Mouse (Mus musculus) hindbrain, postnatal 0 days (tissue): ENCODE data around the gene Ccnyl1. TPM values are rescaled to one million over a fixed set of nuclear protein-coding genes. Genes with fewer than 3 reads are reported as not detected.

ENCODE experiments used
- ATAC-seq: fragments of 200-750 bp; cut with Nextera tagmentation; 2 replicates; pipeline ENCODE4 v1.8.0; 2017; ENCODE audit warnings: mild to moderate bottlenecking, moderate TSS enrichment, moderate library complexity
- DNase-seq: peaks from one replicate; pipeline ENCODE4 v3.0.0-alpha.2; 2015; ENCODE audit warnings: low spot score
- H3K27ac ChIP-seq: fragments of 300-500 bp; sonication (generic); 2 replicates; pipeline ENCODE4 v1.5.1; 2014; ENCODE audit warnings: mild to moderate bottlenecking
- H3K27me3 ChIP-seq: fragments of 300-500 bp; sonication (generic); 2 replicates; pipeline ENCODE4 v1.6.1; 2014; ENCODE audit warnings: low read length, mixed read lengths; ENCODE audit not compliant: insufficient read depth
- H3K36me3 ChIP-seq: fragments of 300-500 bp; sonication (generic); 2 replicates; pipeline ENCODE4 v1.6.1; 2014; ENCODE audit warnings: low read length, mixed read lengths; ENCODE audit not compliant: insufficient read depth
- H3K4me1 ChIP-seq: fragments of 300-500 bp; sonication (generic); 2 replicates; pipeline ENCODE4 v1.6.1; 2014; ENCODE audit warnings: antibody characterized with exemption, low read length, mixed read lengths; ENCODE audit not compliant: insufficient read depth
- H3K4me2 ChIP-seq: fragments of 300-500 bp; sonication (generic); 2 replicates; pipeline ENCODE4 v1.6.1; 2014; ENCODE audit warnings: low read depth, mild to moderate bottlenecking, low read length, moderate library complexity, mixed read lengths
- H3K4me3 ChIP-seq: fragments of 300-500 bp; sonication (generic); 2 replicates; pipeline ENCODE4 v1.5.1; 2014; ENCODE audit warnings: low read length
- H3K9ac ChIP-seq: fragments of 300-500 bp; sonication (generic); replicated peaks from 2 replicates; pipeline ENCODE4 v1.6.1; 2014; ENCODE audit warnings: mild to moderate bottlenecking, low read length, moderate library complexity, mixed read lengths
- H3K9me3 ChIP-seq: fragments of 300-500 bp; sonication (generic); 2 replicates; pipeline ENCODE4 v1.6.1; 2016; ENCODE audit warnings: low read length, mixed read lengths
- CTCF ChIP-seq: IDR thresholded peaks from 2 replicates; pipeline ENCODE4 v1.5.1; 2016; ENCODE audit warnings: antibody characterized with exemption, control low read depth, low read depth
- WGBS: fragments of 180-500 bp; shearing (Covaris S2); extraction: QIAGEN DNeasy Blood & Tissue Kit; methylation state at CpG from one replicate; pipeline ENCODE4 v1.1.7; 2014; 5-methylcytosine and 5-hydroxymethylcytosine counted together
- polyA plus RNA-seq: library from polyadenylated mRNA; unstranded; fragments of >200 nt; fragmentation: Nextera tagmentation; extraction: Ambion mirVana; gene quantifications from 2 replicates; pipeline ENCODE4 v1.2.1, GENCODE M21; 2015
- total RNA-seq: library from RNA; depleted of rRNA; stranded (reverse); fragments of >200 nt; gene quantifications from 2 replicates; pipeline ENCODE4 v1.2.3, GENCODE M21; 2014

The Ccnyl1 gene
- total and polyA plus RNA-seq, 2 experiments from 2014 or later: 3.5 to 17.5 TPM

- H3K27ac ChIP-seq: no peak overlapping the region
- no peak overlapping the region for H3K9ac ChIP-seq
- H3K9me3 ChIP-seq: no peaks in the 10 kb centered on the region
- no peak overlapping the region for H3K4me2 ChIP-seq
- 14% methylated on average over 1 of the region's 1 CpGs for WGBS
- no peaks in the 10 kb centered on the region for H3K4me1 ChIP-seq
- no peaks in the 10 kb centered on the region for H3K36me3 ChIP-seq
- ATAC-seq (no peak), DNase-seq (no peak)
- no peaks in the 10 kb centered on the region for H3K27me3 ChIP-seq
- H3K4me3 ChIP-seq: no peak overlapping the region
- TF ChIP-seq CTCF: no peak
These were observed 34.8 kb upstream of the Ccnyl1 start for GRCm38 (mm10) chr1:64655415-64655814.

DNA sequence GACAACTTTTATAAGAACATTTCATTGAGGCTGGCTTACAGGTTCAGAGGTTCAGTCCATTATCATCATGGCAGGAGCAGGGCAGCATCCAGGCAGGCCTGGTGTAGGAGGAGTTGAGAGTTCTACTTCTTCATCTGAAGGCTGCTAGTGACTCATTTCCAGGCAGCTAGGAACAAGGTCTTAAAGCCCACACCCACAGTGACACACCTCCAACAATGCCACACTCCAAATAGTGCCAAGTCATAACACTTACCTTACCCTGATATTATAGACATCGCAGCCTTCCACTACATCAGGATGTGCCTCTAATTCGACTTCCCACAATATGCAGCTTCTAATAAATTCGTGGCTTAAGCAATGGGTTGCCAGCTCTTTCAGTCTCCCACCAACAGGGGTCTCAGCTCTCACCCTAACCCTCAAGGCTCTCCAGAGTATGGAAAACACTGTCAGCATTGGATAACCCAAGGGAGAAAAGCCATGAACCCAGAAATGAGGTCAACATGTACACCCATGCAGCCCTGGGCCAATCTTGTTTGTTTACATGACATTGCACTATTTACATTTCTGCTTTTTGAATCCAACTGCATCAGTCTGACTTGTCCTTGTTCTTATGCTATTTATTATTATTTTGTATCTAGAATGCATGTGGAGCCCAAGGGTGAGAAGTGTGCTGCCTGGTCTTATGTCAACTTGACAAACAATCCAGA lies 33.7 kb upstream of the Ccnyl1 start:
- Histone ChIP-seq H3K9ac (no peak overlapping the region), H3K4me2 (no peak overlapping the region), H3K9me3 (no peaks in the 10 kb centered on the region), H3K36me3 (no peaks in the 10 kb centered on the region), H3K4me3 (no peak overlapping the region), H3K4me1 (no peaks in the 10 kb centered on the region), H3K27ac (no peak overlapping the region), H3K27me3 (no peaks in the 10 kb centered on the region)
- DNase-seq: no peak
- no peak for TF ChIP-seq CTCF
- WGBS: 83% methylated on average over 3 of the region's 3 CpGs
- no peak for ATAC-seq

DNA sequence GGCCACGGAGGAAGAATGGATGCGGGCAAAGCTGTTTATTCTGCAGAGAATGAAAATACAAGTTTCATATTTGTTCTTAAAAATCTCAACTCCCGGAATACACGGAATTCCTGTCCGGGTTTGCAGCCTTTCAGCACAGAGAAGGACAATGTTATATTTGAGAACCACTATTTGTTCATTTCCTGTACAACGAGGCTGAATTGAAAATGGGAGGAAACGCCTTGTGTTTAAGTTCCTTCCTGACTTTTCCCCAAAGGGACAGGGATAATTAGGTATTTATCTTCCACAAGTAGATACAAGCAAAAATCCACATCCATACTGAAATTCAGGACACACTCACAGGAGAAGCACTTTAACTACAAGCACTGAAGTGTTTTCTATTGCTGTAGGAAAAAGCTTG lies 31.4 kb upstream of the Ccnyl1 start:
- TF ChIP-seq CTCF: no peak
- no peaks in the 10 kb centered on the region for H3K4me1 ChIP-seq
- DNase-seq (no peak), ATAC-seq (no peak)
- no peaks in the 10 kb centered on the region for H3K9me3 ChIP-seq
- H3K27ac ChIP-seq: no peak overlapping the region
- no peaks in the 10 kb centered on the region for H3K27me3 ChIP-seq
- no peak overlapping the region for H3K4me2 ChIP-seq
- no peaks in the 10 kb centered on the region for H3K36me3 ChIP-seq
- WGBS: 71% methylated on average over 7 of the region's 7 CpGs
- H3K9ac ChIP-seq: no peak overlapping the region
- no peak overlapping the region for H3K4me3 ChIP-seq

DNA sequence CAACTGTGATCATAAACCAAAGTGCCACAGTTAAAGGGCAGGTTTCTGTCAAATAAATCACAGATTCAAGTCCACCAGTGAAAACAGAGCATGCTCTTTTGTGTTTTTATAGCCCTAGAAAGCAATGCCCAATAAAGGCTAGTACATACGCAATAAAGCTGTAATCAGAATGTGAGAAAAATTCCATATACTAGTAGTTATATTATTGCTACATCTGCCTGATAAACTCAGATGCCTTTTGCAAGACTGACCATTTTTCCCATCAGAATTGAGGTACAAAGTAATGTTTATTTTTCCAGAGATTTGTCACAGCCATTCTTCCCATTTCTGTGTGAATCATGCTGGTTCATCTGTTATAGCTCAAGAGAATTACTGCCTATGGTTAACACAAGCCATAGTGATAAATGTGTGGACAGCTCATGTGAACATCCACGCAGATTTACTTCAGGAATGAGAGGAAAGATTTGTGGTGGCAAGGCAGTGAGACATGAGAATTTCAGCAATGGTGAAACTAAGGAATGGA lies 23.1 kb upstream of the Ccnyl1 start:
- no peak for TF ChIP-seq CTCF
- no peaks in the 10 kb centered on the region for H3K9me3 ChIP-seq

GRCm38 (mm10) chr1:64669451-64669850 lies 20.8 kb upstream of the Ccnyl1 start:
- no peak for TF ChIP-seq CTCF
- Histone ChIP-seq H3K4me3 (no peak overlapping the region), H3K4me1 (no peaks in the 10 kb centered on the region), H3K9ac (no peak overlapping the region), H3K36me3 (no peaks in the 10 kb centered on the region), H3K27ac (no peak overlapping the region), H3K9me3 (no peaks in the 10 kb centered on the region), H3K4me2 (no peak overlapping the region), H3K27me3 (no peaks in the 10 kb centered on the region)
- no peak for ATAC-seq
- WGBS: 57% methylated on average over 2 of the region's 2 CpGs
- DNase-seq: no peak

More for the DNA sequence above, 23.1 kb upstream of the Ccnyl1 start:
- Histone ChIP-seq H3K27ac (no peak overlapping the region), H3K36me3 (no peaks in the 10 kb centered on the region), H3K4me1 (no peaks in the 10 kb centered on the region), H3K27me3 (no peaks in the 10 kb centered on the region), H3K9ac (no peak overlapping the region), H3K4me3 (no peak overlapping the region), H3K4me2 (no peak overlapping the region)
- no peak for ATAC-seq
- no peak for DNase-seq
- 89% methylated on average over 2 of the region's 2 CpGs for whole genome bisulfite sequencing

DNA sequence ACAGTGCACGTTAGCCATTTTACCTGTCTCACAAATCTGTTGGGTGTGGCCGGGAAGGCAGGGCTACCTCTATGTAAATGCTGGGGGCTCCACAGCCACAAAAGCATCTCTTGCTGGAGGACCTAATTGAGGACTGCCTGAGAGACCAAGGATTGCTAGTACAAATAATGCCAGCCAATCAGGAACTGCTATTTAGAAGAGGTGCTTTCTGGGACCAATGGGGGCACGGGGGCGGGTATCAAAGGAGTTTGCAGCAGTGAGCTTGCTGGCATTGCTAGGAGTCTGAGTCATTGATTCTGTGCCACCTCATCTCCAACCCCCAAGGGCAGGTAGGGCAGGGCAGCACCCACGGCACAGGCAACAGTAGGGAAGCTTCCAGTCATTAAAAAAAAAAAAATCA lies 16.3 kb upstream of the Ccnyl1 start:
- Histone ChIP-seq H3K27me3 (no peaks in the 10 kb centered on the region), H3K9me3 (no peaks in the 10 kb centered on the region), H3K9ac (no peak overlapping the region), H3K36me3 (no peaks in the 10 kb centered on the region), H3K4me3 (no peak overlapping the region), H3K4me2 (no peak overlapping the region), H3K4me1 (no peaks in the 10 kb centered on the region), H3K27ac (no peak overlapping the region)
- DNase-seq: no peak
- 93% methylated on average over 5 of the region's 5 CpGs for WGBS
- no peak for ATAC-seq
- TF ChIP-seq CTCF: no peak

DNA sequence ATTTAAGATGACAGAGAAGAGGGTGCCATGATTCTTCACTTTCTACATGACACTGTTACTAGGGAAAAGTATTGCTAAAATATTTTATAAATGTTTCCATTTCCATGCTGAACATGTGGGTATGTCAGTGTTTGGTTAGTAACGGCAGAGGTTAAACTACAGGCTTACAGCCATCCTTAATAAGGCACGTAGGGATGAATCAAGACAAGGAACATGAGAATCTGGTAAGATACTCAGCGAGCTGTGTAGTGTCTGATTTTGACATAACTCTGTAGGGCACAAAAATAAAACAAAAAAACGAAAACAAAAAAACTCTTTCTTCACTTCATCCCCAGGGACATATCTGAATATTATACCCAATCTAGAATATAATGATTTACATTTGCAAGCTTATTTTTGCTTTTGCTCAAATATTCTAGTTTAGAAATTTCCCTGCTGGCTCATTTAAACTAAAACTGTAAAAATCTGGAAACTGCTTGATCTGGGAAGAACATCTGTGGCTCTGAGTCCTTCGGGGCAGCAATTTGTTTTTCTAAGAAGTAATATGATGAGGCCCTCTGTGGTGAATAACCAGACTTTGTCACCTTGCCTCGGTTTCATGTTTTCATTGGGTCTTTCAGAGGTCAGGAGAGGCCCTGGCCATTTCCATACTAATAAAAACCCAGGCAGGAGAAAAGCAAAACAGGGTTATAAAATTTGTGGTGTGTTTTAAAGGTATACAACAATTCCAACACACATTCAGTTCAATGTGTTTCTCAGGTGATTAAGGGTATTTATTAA lies 14.0 kb upstream of the Ccnyl1 start:
- Histone ChIP-seq H3K27ac (no peak overlapping the region), H3K9ac (no peak overlapping the region), H3K27me3 (no peaks in the 10 kb centered on the region), H3K4me2 (no peak overlapping the region), H3K36me3 (no peaks in the 10 kb centered on the region), H3K4me3 (no peak overlapping the region), H3K4me1 (no peaks in the 10 kb centered on the region), H3K9me3 (no peaks in the 10 kb centered on the region)
- no peak for DNase-seq
- WGBS: 77% methylated on average over 6 of the region's 6 CpGs
- no peak for TF ChIP-seq CTCF
- no peak for ATAC-seq
